Mouse (Mus musculus) neural tube, embryonic 15.5 days (tissue): Measurements from ENCODE around the gene Cldn12. TPM values are rescaled to one million over a fixed set of nuclear protein-coding genes. Genes with fewer than 3 reads are reported as not detected.

Experiments
- ATAC-seq: fragments of 200-750 bp; cut with Nextera tagmentation; 2 replicates; pipeline ENCODE4 v1.8.0; 2017; ENCODE audit warnings: mild to moderate bottlenecking, moderate TSS enrichment, moderate library complexity; ENCODE audit not compliant: low FRiP score
- H3K27ac ChIP-seq: fragments of 300-500 bp; sonication (generic); replicated peaks from 2 replicates; pipeline ENCODE4 v1.5.1; 2015; ENCODE audit warnings: mild to moderate bottlenecking, inconsistent platforms
- H3K27me3 ChIP-seq: fragments of 300-500 bp; sonication (generic); replicated peaks from 2 replicates; pipeline ENCODE4 v1.6.1; 2015; ENCODE audit warnings: inconsistent platforms
- H3K36me3 ChIP-seq: fragments of 300-500 bp; sonication (generic); 2 replicates; pipeline ENCODE4 v1.6.1; 2015; ENCODE audit warnings: inconsistent platforms
- H3K4me1 ChIP-seq: fragments of 300-500 bp; sonication (generic); 2 replicates; pipeline ENCODE4 v1.6.1; 2015; ENCODE audit warnings: inconsistent platforms
- H3K4me2 ChIP-seq: fragments of 300-500 bp; sonication (generic); 2 replicates; pipeline ENCODE4 v1.6.1; 2015; ENCODE audit warnings: inconsistent platforms, mild to moderate bottlenecking, moderate library complexity
- H3K4me3 ChIP-seq: fragments of 300-500 bp; sonication (generic); replicated peaks from 2 replicates; pipeline ENCODE4 v1.5.1; 2015; ENCODE audit warnings: mild to moderate bottlenecking, inconsistent platforms
- H3K9ac ChIP-seq: fragments of 300-500 bp; sonication (generic); replicated peaks from 2 replicates; pipeline ENCODE4 v1.6.1; 2015; ENCODE audit warnings: mild to moderate bottlenecking, inconsistent platforms
- H3K9me3 ChIP-seq: fragments of 300-500 bp; sonication (generic); replicated peaks from 2 replicates; pipeline ENCODE4 v1.6.1; 2016; ENCODE audit warnings: inconsistent platforms
- WGBS: fragments of 180-500 bp; shearing (Covaris S2); methylation state at CpG from one replicate; pipeline ENCODE4 v1.1.7; 2015; ENCODE audit warnings: mixed read lengths; 5-methylcytosine and 5-hydroxymethylcytosine counted together
- polyA plus RNA-seq: library from polyadenylated mRNA; unstranded; fragments of >200 nt; fragmentation: Nextera tagmentation; extraction: Ambion mirVana; gene quantifications from 2 replicates; pipeline ENCODE4 v1.2.1, GENCODE M21; 2015

Gene Cldn12
- polyA plus RNA-seq, 1 experiment from 2014 or later = 16.6 TPM

DNA sequence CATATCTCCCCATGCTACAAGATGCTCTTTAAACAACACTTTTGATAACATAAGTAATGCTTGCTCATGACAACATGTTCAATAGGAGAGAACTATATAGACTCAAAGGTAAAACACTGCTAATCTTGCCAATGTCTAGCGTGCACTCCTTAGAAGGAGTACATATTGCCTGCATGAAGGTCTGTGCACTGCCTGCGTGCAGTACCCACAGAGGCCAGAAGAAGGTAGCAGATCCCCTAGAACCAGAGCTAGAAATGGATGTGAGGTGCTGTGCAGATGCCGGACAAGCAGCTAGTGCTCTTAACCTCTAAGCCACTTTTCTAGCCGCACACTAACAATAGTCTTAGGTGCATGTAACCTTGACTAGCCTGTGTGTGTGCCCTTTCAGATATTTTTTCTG, 22.6 kb downstream of the Cldn12 start:
- Histone ChIP-seq H3K27me3 (no peaks in the 10 kb centered on the region; the same call in 1 of the 2 replicates), H3K4me1 (no peaks in the 10 kb centered on the region), H3K4me3 (no peak overlapping the region), H3K9me3 (no peaks in the 10 kb centered on the region), H3K27ac (no peak overlapping the region), H3K36me3 (no peaks in the 10 kb centered on the region), H3K9ac (no peak overlapping the region), H3K4me2 (no peak overlapping the region)
- ATAC-seq = no peak
- WGBS = 96% methylated on average over 4 of the region's 4 CpGs

DNA sequence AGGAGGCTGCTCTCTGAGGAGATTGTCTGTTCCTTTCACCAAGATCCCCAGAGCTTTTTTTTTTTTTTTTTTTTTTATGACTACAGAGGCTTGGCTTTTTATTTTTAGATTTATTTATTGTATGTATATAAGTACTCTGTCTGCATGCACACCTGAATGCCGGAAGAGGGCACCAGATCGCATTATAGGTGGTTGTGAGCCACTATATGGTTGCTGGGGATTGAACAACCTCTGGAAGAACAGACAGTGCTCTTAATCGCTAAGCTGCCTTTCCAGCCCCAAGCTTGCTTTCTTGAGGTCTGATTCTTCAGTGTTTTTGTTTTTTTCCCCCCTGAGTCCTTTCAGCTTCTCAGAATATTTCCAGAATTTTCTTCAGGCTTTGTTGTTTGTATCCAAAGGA, 28.7 kb downstream of the Cldn12 start:
- H3K27ac ChIP-seq = no peak overlapping the region
- no peak overlapping the region for H3K4me2 ChIP-seq
- H3K9ac ChIP-seq = no peak overlapping the region
- 23% methylated on average over 3 of the region's 3 CpGs for WGBS
- no peak overlapping the region for H3K4me3 ChIP-seq
- no peaks in the 10 kb centered on the region for H3K9me3 ChIP-seq
- H3K36me3 ChIP-seq = no peaks in the 10 kb centered on the region
- no peaks in the 10 kb centered on the region for H3K27me3 ChIP-seq
- H3K4me1 ChIP-seq = no peaks in the 10 kb centered on the region
- no peak for ATAC-seq

DNA sequence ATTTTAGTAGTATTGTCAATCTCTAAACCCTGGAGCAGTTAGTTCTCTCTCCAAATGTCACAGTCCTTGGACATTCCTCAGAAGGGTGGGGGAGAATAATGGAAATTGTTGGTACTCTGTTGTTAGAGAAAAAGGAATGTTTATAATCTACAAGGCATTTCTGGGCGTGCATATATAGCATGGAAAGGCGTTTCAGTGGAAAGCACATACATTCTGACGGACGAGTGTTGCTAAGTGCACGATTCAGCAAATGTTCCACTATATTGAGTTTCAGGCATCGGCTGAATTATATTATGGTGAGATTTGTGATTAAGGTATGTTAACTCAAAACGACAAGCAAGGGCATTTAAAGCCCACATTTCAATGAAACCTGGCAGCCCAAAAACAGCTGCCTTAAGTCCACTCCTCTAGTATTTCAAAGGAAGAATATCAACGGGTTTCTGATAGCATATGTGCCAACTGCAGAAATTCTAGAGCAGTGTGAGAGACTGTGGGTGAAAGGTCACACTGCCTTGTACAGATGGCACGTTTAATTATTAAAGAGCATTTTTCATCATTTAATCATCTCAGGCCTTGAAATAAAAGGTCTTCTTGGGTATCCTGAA, 31.4 kb downstream of the Cldn12 start:
- Histone ChIP-seq H3K27me3 (no peaks in the 10 kb centered on the region), H3K9ac (no peak overlapping the region), H3K27ac (no peak overlapping the region), H3K4me2 (no peak overlapping the region), H3K36me3 (no peaks in the 10 kb centered on the region), H3K4me3 (no peak overlapping the region), H3K4me1 (no peaks in the 10 kb centered on the region), H3K9me3 (no peaks in the 10 kb centered on the region)
- 77% methylated on average over 9 of the region's 9 CpGs for WGBS
- no peak for ATAC-seq

- Histone ChIP-seq H3K9ac (no peak overlapping the region), H3K27me3 (no peaks in the 10 kb centered on the region), H3K4me3 (no peak overlapping the region), H3K4me1 (no peaks in the 10 kb centered on the region), H3K4me2 (no peak overlapping the region), H3K9me3 (no peaks in the 10 kb centered on the region), H3K36me3 (no peaks in the 10 kb centered on the region), H3K27ac (no peak overlapping the region)
- WGBS = 6% methylated on average over 1 of the region's 1 CpGs
- ATAC-seq = no peak
Measured at GRCm38 (mm10) chr5:5481662-5482061, 33.1 kb downstream of the Cldn12 start.

DNA sequence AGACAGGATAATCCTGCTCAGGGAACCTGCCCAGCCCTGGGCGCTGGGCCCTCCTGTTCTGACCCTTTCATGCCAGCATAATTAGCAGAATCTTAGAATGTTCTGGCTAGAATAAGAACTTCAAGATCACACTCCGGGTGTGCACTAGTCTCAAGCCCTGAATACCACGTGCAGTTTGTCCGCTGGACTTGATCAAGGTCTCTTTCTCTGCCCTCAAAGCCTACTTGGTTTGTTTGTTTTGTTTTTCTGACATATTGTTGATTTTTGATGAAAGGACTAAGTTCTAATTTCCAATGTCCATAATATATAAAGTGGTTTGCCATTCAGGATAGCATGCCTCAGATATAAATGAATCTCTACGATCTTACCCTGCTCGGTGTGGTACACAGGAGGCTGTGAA, 35.7 kb downstream of the Cldn12 start, which contains the start of gene 1700015F17Rik:
TSS of gene 1700015F17Rik (minus strand) at position 101 of the 400 bp plus-strand sequence.
- WGBS = 97% methylated on average over 6 of the region's 6 CpGs
- Histone ChIP-seq H3K9me3 (no peaks in the 10 kb centered on the region), H3K4me3 (no peak within 1 kb of the TSS), H3K9ac (no peak within 1 kb of the TSS), H3K4me2 (no peak within 1 kb of the TSS), H3K27me3 (no peaks in the 10 kb centered on the region), H3K27ac (no peak within 1 kb of the TSS), H3K36me3 (no peaks in the 10 kb centered on the region), H3K4me1 (no peaks in the 10 kb centered on the region)
- no peak for ATAC-seq

GRCm38 (mm10) chr5:5476133-5476532, 38.6 kb downstream of the Cldn12 start:
- 91% methylated on average over 4 of the region's 4 CpGs for WGBS
- Histone ChIP-seq H3K4me2 (no peak overlapping the region), H3K9me3 (no peaks in the 10 kb centered on the region), H3K4me3 (no peak overlapping the region), H3K27ac (no peak overlapping the region), H3K4me1 (no peaks in the 10 kb centered on the region), H3K27me3 (no peaks in the 10 kb centered on the region), H3K36me3 (no peaks in the 10 kb centered on the region), H3K9ac (no peak overlapping the region)
- no peak for ATAC-seq

GRCm38 (mm10) chr5:5465256-5465655, 49.5 kb downstream of the Cldn12 start:
- H3K27me3 ChIP-seq = no peaks in the 10 kb centered on the region
- no peaks in the 10 kb centered on the region for H3K4me1 ChIP-seq
- H3K4me2 ChIP-seq = no peak overlapping the region
- no peak overlapping the region for H3K9ac ChIP-seq
- H3K36me3 ChIP-seq = no peaks in the 10 kb centered on the region
- WGBS = 78% methylated on average over 1 of the region's 1 CpGs
- no peak for ATAC-seq
- H3K4me3 ChIP-seq = no peak overlapping the region
- H3K9me3 ChIP-seq = no peaks in the 10 kb centered on the region
- no peak overlapping the region for H3K27ac ChIP-seq

Other genes starting within 250 kb of the Cldn12 start
- gene Cdk14, start 94.6 kb downstream of the Cldn12 start, polyA plus RNA-seq = 37.9 and 42.2 TPM in 2 replicates
- gene 1700015F17Rik, start 35.8 kb downstream of the Cldn12 start, polyA plus RNA-seq = not detected in 2 replicates
- gene Gtpbp10, start 44.6 kb upstream of the Cldn12 start, polyA plus RNA-seq = 12.8 and 17.9 TPM in 2 replicates
- 11.4 and 15.0 TPM in 2 replicates for gene Gm8773, start 58.8 kb upstream of the Cldn12 start, polyA plus RNA-seq
- 8.3 and 8.6 TPM in 2 replicates for gene Cfap69, start 149.3 kb upstream of the Cldn12 start, polyA plus RNA-seq
- gene Steap2, start 179.6 kb upstream of the Cldn12 start, polyA plus RNA-seq = 6.8 and 6.9 TPM in 2 replicates
- gene Steap1, start 234.4 kb upstream of the Cldn12 start, polyA plus RNA-seq = 1.5 and 1.6 TPM in 2 replicates